Mouse (Mus musculus): ENCODE results near the gene Gas7.

DNA sequence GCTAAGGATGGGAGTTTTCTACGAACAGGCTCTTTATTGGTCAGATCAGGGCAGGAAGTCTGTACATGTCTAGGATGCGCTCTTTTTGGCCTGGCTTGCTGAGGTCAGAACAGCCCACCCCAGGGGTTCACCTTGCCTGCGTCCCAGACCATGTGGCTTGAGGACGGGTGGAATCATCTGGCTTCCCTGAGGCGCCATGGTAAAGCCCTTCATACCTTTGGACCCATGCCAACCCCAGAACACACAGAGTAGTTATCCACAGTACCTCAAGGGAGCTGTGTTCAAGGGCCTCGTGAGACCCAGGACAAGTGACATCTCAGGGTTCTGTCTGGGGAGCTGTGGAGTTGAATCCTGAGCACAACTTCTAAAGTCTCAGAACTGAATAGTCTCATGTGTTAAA is 196.5 kb downstream of the Gas7 start:
- TF ChIP-seq CTCF (IDR thresholded peaks at IDR 0.05; ENCODE audit: control insufficient read depth, insufficient read depth, insufficient replicate concordance, low read depth, low read length) (no peak), POLR2A (IDR thresholded peaks at IDR 0.05; ENCODE audit: control insufficient read depth, low read depth, low read length) (no peak)
